Mouse (Mus musculus): Measurements from ENCODE around the gene Dact3.
A peak's percentile ranks its signal among the peaks of the same experiment; 100 is the strongest.

The Dact3 gene

GRCm38 (mm10) chr7:16858336-16858735, 16.8 kb upstream of the Dact3 start:
- peak; percentile 55 to 57 for DNase-seq

DNA sequence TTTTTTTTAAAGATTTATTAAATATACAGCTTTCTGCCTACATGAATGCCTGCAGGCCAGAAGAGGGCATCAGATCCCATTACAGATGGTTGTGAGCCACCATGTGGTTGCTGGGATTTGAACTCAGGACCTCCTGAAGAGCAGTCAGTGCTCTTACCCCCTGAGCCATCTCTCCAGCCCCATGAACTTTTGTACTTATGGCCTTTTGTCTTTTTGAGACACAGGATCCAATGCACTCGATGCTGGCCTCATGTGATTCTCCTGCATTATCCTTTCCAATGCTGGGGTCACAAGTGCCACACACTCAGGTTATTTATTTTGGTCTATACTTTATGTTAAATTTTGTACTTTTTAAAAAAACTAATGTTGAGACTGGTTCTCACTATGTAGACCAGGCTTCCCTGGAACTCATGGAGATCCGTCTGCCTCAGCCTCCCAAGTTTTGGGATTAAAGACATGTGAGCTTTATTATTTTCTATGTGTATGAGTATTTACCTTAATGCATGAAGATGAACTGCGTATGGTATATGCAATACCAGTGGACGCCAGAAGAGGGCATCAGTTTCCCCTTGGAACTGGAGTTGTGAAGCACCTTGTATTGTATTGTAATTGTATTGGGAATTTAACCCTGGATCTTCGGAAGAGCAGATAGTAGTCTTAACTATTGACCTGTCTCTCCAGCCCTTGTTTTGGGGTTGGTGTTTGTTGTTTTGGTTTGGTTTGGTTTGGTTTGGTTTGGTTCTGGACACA, 15.0 kb upstream of the Dact3 start:
- peak in 1 of 2 experiments; percentile 55 for DNase-seq

- no peak for DNase-seq
Observed at GRCm38 (mm10) chr7:16867488-16867887, 7.6 kb upstream of the Dact3 start.

GRCm38 (mm10) chr7:16869497-16869896, 5.6 kb upstream of the Dact3 start:
- no peak for DNase-seq

DNA sequence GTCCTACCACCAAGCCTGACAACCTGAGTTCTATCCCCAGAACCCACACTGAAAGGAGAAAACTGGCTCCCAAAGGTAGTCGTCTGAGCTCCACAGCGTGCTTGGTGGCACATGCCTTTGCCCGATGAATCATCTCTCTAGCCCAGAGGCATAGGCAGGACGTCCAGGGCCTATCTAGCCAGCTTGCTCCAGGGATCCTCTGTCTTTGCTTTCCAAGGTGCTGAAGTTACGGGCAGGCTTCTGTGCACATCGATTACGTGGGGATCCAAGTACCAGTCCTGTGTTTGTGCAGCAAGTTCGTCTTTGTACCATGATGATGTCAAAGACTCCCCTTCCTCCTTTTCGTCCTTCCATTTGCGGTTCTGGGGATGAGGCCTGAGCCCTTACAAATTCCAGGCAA, 3.5 kb upstream of the Dact3 start:
- DNase-seq: no peak

DNA sequence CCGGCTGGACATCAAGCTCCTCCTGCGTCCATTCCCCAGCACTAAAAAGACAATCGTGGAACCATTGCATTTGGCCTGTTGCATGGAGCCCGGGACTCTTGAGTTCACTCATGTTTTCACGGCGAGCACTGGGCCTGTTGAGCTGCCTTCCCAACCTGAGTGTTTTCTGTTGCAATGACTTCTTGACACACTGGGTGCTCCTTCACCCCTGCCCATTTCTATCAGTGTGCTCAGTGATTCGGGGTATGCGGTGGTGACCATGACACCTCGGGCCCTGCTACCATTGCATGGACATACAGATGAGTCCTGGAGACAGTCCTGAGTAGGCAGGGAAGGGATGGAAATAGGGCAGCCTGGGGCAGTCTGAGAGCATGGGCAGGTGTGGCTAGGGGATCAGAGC, 2.6 kb upstream of the Dact3 start:
- no peak for DNase-seq

GRCm38 (mm10) chr7:16873392-16873791, 1.7 kb upstream of the Dact3 start:
- no peak for DNase-seq

GRCm38 (mm10) chr7:16874190-16874589, 927 bp upstream of the Dact3 start:
- peak; percentile 75 to 80 for DNase-seq

DNA sequence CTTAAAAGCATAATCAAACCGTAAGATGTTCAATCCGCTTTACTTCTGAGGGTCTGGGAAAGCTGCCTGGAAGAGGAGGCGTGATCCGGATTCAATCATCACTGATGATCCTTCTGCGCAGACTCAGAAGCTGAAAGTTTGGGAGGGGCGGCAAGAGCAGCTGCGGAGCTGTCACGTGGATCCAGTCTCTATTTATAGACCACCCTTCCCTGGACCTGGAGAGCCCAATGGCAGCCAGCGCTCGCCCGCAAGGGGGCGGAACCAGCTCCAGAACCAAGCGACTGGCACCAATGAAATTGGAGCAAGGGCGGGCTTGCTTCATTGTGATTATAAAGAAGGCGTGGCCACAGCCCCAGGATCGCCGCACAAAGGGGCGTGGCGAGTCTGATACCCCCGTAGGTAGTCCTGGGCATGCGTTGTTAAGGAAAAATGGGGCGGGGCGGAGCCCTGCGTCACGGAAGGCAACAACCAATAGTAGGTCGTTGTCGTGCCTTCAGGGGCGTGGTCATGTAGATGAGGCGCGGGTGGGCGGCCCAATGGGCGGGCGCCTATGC, 284 bp upstream of the Dact3 start:
- peak; percentile 98 to 99 for DNase-seq

DNA sequence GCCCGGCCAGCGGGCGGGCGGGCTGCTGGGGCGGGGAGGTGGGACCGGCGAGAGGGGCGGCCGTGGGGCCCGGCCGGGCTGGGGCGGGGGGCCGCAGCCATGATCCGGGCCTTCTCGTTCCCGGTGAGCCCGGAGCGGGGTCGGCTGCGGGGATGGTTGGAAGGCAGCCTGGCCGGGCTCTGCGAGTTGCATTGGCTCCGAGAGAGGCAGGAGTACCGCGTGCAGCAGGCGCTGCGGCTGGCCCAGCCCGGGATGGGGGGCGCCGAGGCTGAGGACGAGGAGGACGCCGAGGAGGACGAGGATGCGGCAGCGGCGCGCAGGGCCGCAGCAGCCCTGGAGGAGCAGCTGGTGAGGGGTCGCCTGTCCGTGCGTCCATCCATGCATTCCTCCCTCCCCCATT, 209 bp downstream of the Dact3 start:
- no peak for DNase-seq

DNA sequence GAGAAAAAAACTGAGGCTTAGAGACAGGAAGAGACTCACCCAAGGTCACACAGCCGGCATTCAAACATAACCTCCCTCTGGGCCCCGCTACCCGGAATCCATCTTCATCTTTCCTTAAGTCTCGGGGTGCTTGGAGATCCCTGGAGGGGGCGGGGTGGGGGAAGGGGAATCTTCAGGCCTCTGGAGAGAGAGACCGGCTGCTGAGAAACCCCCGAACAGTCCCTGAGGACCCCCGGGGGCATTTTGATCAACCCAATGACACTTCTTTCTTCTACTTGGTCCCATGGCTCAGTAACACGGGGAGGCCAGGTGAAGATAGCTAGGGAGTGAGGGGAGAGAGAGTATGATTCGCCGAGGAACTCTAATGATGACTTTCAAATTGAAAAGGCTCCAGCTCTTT, 889 bp downstream of the Dact3 start:
- DNase-seq: no peak

- DNase-seq: peak in 1 of 2 experiments; percentile 56
Observed at GRCm38 (mm10) chr7:16876608-16877007, 1.5 kb downstream of the Dact3 start.

DNA sequence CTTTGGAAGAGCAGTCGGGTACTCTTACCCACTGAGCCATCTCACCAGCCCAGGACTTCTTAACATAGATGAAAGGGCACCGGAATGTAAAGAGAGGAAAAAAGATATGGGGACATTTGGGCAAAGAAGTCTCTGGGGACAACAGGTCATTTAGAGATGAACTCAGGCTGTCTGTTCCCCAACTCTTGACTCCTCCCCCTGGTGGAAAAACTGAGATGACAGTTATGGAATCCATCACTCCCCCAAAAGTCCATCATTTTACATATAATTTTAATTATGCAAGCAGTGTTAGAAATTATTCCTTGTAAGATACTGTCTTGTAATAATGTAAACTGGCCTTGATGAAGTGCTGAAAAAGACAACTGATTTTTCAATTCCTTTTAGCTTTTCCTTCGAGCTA, 2.6 kb downstream of the Dact3 start:
- DNase-seq: no peak

GRCm38 (mm10) chr7:16879796-16880547, 4.9 kb downstream of the Dact3 start:
- no peak for DNase-seq

- DNase-seq: no peak
Observed at GRCm38 (mm10) chr7:16880615-16881014, 5.5 kb downstream of the Dact3 start.

DNA sequence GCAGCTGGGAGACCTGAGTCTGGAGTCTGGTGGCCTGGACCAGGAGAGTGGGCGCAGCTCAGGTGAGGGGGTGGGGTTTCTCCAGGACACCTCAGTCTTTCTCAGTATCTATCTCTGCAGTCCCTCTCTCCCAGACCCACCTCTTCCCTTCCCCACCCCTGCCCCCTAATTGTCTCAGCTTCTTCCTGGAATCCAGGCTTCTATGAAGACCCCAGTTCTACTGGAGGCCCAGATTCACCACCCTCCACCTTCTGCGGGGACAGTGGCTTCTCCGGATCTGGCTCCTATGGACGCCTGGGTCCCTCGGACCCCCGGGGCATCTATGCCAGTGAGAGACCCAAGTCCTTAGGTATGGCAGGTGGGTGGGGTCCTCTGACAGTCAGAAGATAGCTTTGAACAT, 8.0 kb downstream of the Dact3 start:
- no peak for DNase-seq

DNA sequence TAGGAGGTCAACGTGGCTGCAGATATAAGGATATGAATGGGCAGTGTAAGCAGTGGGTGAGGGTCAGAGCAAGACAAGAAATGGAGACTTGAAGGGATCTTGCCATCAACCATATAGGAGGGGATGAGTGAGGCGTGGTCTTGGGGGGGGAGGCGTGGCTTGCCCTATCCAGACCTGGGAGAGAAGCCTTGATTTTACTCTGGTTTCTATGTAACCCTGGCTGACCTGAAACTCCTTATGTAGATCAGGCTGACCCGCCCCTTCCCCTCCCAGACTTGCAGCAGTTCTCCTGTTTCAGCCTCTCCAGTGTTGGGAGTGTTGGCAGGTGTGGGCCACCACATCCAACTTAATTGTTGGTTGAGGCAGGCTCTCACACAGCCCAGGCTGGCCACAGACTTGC, 9.2 kb downstream of the Dact3 start:
- DNase-seq: no peak

DNA sequence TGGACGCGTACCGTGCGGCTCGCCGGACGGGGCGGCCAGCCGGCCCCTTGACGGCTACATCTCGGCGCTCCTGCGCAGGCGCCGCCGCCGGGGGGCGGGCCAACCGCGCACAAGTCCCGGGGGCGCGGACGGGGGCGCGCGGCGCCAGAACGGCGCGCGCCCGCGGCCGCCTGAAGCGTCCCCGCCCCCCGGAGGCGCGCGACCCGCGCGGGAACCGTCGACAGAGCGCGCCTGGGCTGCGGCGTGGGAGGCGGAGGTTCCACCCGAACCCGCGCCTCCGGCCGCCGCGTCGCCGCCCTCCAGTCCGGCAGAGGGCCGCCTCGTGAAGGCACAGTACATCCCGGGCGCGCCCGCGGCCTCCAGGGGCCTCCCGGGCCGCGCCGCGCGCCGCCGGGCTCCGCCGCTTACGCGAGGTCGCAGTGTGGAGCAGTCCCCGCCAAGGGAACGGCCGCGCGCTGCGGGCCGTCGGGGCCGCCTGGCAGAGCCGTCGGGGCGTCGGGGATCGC, 10.2 kb downstream of the Dact3 start:
- no peak for DNase-seq

GRCm38 (mm10) chr7:16885905-16886304, 10.8 kb downstream of the Dact3 start:
- no peak for DNase-seq

DNA sequence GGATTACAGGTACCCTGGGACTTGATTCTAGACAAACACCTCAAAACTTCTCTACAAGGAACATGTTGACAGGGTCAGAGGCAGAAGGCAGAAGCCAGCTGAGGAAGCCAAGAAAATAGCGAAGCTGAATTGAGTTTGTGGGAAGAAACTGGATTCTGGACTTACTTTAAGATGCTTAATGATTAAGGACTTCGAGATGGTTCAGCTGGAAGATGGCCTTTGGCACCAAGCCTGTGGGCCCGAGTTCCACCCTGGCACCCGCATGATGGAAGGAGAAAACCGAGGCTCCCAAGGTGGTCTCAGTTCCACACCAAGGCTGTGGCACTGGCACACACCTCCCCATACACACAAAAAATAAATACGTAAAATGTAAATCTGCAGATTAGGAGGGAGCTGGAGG, 15.4 kb downstream of the Dact3 start:
- DNase-seq: no peak

GRCm38 (mm10) chr7:16890944-16891343, 15.8 kb downstream of the Dact3 start:
- DNase-seq: peak in 1 of 2 experiments; percentile 29

- peak; percentile 78 to 79 for DNase-seq
Observed at GRCm38 (mm10) chr7:16891641-16892351, 16.7 kb downstream of the Dact3 start, which contains the start of gene Gng8. TSS of gene Gng8 (plus strand) at chr7:16891786.

GRCm38 (mm10) chr7:16892352-16892730, 17.2 kb downstream of the Dact3 start:
- no peak for DNase-seq
